Mouse (Mus musculus) fibroblast of lung, adult 2 months (primary cell): ENCODE results near the gene Tpsb2.
A peak's percentile ranks its signal among the peaks of the same experiment; 100 is the strongest.

Experiments
- DNase-seq: peaks from one replicate; pipeline ENCODE4 v3.0.0-alpha.2; 2011; ENCODE audit warnings: low read depth

Tpsb2 gene

DNA sequence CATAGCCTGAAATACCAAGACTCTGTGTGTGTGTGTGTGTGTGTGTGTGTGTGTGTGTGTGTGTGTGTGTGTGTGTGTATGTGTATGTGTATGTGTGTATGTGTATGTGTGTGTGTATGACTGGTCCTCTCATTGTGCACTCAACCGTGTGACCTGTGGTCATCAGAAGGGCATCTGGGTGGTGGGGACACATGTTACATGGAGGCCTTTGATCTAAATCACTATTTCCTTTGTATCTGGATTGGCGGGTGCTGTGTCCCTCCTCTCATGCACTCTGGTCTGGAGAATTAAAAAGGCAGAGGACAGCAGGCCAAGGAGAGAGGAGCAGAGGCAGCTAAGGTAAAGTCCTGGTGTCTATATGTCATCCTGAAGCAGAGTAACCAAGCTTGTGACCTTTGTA, at the start of gene Tpsb2:
TSS of gene Tpsb2 (plus strand) at position 301 of the 400 bp plus-strand sequence.
- DNase-seq: no peak

- no peak for DNase-seq
Measured at GRCm38 (mm10) chr17:25318354-25318753, 47.8 kb upstream of the Tpsb2 start, which contains the start of gene Prss29. Prss29 (plus strand) TSS chr17:25318654.

DNA sequence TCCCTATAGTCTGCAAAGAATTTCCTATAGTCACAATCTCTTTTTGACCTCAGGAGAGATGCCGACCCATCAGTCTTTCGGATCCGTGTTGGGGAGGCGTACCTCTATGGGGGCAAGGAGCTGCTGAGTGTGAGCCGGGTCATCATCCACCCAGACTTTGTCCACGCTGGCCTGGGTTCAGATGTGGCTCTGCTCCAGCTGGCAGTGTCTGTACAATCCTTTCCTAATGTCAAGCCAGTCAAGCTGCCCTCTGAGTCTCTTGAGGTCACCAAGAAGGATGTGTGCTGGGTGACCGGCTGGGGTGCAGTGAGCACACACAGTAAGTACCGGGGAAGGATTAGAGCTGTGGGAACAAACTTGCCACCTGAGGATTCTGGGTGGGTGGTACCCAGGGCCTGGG, 45.3 kb upstream of the Tpsb2 start:
- no peak for DNase-seq

- DNase-seq: no peak
Measured at GRCm38 (mm10) chr17:25322930-25323329, 43.2 kb upstream of the Tpsb2 start.

DNA sequence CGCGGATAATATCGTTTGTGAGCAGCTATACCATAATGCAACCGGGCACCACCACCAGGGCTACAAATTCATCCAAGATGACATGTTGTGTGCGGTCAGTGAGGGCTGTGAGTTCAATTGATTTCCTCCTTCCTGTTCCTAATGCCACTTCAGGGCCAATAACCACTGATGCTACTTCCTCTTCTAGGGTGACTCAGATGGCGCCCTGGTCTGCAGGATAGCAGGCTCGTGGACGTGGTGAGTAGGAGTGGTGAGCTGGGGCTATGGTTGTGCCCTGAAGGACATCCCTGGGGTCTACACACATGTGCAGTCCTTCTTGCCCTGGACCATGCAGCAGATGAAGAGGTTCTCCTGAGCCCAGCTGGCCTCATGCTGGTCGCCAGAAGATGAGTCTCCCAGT, 33.8 kb upstream of the Tpsb2 start:
- no peak for DNase-seq

GRCm38 (mm10) chr17:25333943-25334342, 32.2 kb upstream of the Tpsb2 start:
- DNase-seq: no peak

- no peak for DNase-seq
Measured at GRCm38 (mm10) chr17:25338218-25338617, 27.9 kb upstream of the Tpsb2 start.

- no peak for DNase-seq
Measured at GRCm38 (mm10) chr17:25340003-25340402, 26.1 kb upstream of the Tpsb2 start.

- DNase-seq: no peak
Measured at GRCm38 (mm10) chr17:25341490-25341889, 24.6 kb upstream of the Tpsb2 start.

- DNase-seq: no peak
Measured at GRCm38 (mm10) chr17:25345462-25345861, 20.6 kb upstream of the Tpsb2 start, which contains the start of gene Tpsab1. Tpsab1 (minus strand) TSS chr17:25345562.

DNA sequence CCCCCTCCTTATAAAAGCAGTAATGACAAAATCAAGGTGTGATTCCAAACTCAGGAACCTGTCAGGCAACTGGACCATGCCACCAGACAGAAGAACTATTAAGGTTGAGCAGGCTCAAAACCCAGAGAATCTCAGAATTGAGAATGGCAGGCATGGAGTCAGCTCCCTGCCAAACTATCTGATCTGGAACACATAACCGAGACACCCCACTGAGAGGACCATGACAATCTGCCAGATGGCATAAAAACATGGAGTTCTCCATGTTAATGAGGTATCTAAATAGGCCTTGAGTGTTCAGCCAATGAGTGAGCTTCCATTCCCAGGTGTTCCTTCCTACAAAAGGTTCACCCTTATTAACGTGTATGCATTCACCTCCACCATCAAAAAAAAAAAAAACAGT, 4.8 kb upstream of the Tpsb2 start:
- no peak for DNase-seq

DNA sequence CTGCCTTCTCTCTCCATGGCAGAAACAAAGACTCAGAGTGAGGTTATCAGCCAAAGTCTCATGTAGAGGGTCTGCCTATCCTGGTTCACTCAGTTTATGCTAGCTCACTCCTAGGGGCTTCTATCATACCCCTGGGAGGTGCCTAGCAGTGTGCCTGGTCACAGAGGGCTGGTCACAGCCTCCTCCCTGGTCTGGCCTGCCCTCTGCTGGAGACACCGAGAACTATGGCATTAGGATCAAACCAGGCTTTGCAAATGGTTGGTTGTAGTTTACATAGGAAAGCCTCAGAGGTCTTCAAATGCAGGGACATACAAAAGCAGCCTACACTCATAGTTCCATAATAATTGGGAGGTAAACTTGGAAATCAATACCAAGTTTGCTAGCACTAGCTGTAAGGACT, 2.4 kb upstream of the Tpsb2 start:
- no peak for DNase-seq

- DNase-seq: no peak
Measured at GRCm38 (mm10) chr17:25368973-25369372, 2.9 kb downstream of the Tpsb2 start, which contains the start of gene Tpsg1. Tpsg1 (plus strand) TSS chr17:25369273.

- no peak for DNase-seq
Measured at GRCm38 (mm10) chr17:25372491-25372890, 6.4 kb downstream of the Tpsb2 start.

DNA sequence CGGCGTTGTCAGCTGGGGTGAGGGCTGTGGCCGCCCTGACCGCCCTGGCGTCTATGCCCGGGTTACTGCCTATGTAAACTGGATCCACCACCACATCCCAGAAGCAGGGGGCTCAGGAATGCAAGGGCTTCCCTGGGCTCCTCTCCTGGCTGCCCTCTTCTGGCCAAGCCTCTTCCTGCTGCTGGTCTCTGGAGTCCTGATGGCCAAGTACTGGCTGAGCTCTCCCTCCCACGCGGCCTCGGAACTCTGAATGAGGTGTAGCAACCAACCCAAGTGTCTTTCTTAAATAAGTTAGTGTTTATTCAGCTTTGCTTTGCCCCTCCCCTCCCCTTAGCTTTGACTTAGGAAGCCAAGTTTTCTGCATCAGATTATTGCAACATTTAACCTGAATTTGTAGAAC, 7.9 kb downstream of the Tpsb2 start:
- peak; percentile 53 for DNase-seq

DNA sequence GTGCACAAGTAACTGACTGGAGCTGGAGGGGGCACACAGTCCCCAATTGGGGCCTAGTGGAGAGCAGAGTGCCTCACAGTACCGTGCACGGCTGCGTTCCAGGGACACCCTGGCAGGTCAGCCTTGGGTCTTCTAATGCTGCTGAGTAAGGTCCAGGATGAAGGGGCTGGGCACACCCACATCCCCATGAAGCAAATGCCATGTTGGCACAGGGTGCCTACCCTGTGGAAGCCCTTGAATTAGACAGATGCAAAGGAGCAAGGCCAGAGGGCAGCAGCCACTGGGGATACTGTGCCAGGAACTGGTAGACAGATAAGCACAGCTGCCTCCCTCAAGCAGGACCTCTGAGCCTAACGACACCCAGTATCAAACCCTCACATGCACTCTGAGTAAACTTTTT, 28.4 kb downstream of the Tpsb2 start:
- DNase-seq: no peak

- DNase-seq: no peak
Measured at GRCm38 (mm10) chr17:25397804-25398519, 31.9 kb downstream of the Tpsb2 start.

GRCm38 (mm10) chr17:25398520-25398838, 32.4 kb downstream of the Tpsb2 start:
- no peak for DNase-seq

GRCm38 (mm10) chr17:25400443-25400842, 34.3 kb downstream of the Tpsb2 start:
- no peak for DNase-seq

GRCm38 (mm10) chr17:25401491-25401890, 35.4 kb downstream of the Tpsb2 start:
- DNase-seq: no peak

DNA sequence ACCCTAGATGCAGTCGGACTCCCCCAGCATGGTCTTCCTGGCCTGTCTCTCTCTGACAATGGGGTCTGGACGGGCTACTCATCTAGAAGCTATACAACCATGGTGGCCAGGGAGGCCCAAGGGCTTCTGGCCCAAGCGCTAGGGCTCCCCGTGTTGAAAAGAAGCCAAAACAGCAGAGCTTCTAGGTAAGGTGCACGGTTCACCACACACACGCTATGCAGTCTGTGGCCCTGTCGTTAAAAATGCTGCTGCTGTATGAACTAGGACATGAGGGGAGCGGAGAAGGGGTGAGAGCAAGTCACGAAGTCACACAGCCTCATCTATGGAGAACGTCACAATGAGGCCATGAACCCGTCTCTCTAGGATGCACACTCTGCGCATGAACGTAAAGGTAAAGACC, 36.1 kb downstream of the Tpsb2 start:
- DNase-seq: no peak

- no peak for DNase-seq
Measured at GRCm38 (mm10) chr17:25404190-25404589, 38.1 kb downstream of the Tpsb2 start.

DNA sequence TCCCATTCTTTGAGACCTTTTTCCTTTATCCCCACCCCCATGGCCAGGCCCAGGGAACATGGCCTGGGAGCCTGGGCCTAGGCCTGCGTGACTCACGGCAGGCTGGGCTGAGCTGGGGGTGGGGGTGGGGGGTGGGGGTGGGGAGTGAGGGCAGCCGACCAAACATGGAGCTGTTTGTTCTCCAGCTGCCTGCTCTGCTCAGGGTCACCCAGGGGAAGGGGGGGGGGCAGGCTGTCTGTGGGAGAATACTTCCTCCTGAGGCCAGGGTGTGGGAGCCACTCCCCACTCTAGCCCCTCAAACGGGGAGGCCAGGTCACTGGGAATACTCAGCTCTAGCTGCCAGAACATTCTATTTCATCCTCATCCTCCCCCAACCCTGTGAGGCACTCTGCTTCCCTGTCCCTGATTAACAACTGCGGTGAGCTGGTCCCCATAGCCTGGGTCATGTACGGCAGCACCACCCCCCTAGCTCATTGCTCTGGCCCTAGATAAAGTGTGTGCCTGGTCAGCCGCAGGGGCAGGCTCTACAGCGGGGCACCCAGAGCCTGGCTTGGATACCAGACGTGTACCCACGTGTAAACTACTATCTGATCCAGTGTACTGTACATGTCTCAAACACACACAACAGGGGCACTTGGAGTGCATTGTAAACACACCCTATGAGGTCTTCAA, 39.3 kb downstream of the Tpsb2 start:
- DNase-seq: no peak

DNA sequence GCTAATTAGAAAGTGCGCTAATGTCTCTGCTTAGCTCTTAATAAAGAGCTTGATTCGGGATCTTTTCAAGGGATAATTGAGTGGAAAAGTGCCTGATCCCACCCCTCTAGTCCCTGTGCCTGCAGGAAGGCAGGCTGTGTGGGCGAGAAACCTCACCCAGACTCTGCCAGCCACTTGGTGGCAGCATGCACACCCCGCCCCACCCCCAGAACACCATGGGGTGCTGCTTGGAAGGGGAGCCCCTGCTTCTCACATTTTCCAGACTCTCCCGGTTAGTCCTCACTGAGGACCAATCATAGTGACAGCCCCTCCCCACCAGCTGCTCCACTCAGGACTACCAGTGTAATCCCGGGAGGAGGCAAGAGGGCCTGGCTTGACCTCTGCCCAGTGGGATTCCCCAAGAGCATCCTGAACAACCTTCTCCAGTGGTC, 39.9 kb downstream of the Tpsb2 start:
- no peak for DNase-seq
